Mouse (Mus musculus): ENCODE measurements around the gene Eef2.
A peak's percentile ranks its signal among the peaks of the same experiment; 100 is the strongest.
"Not testable (repeated sequence)": the region's sequence is repeated elsewhere in the genome, so short reads cannot be mapped to it uniquely, and the experiment has no call there.

The Eef2 gene

DNA sequence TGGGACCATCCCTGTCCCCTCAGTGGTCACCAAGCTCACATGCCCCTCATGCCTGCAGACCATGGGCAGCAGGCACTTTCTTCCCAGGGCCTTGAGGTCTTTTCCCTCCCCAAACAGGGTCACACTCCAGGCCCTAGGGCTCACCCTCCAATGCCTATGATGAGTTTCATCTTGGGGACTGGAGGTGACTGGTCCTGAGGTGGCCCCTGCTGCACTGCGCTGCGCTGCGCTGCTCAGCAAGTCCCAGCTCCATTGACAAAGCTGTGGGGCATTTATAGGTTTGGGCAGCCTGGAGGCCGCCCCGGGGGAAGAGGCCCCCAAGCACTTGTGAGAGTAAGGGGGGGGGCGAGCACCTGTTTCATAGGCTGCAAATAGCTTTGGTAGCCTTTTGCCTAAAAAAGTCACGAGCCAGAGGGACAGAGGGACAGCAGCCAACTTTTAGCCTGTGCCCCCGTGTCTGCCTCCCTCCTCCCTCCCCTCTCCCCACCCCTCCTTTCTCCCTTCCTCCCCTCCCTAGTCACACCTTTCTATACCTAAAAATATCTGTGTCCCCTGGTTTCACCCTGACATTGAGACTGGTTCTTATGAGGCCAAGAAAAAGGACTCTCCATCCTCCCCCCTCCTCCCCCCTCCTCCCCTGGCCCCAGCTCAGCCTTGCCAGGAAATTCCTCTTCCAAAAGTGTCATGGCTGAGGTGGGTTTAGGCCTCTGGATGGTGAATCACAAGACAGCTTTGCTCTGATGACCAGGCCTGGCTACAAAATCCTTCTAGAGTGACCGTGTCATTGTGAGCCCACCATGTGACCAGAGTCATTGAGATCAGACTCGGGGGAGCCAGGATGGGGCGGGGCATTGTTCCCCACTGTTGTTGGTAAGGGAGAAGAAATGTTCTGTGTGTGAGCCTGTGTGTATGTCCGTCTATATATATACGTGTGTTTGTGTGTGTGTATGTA is 25.7 kb downstream of the Eef2 start, which contains the start of gene Nmrk2:
TSS of gene Nmrk2 (minus strand) at position 245 of the 952 bp plus-strand sequence.
- DNase-seq (ENCODE audit: low spot score), result peak; percentile 31

DNA sequence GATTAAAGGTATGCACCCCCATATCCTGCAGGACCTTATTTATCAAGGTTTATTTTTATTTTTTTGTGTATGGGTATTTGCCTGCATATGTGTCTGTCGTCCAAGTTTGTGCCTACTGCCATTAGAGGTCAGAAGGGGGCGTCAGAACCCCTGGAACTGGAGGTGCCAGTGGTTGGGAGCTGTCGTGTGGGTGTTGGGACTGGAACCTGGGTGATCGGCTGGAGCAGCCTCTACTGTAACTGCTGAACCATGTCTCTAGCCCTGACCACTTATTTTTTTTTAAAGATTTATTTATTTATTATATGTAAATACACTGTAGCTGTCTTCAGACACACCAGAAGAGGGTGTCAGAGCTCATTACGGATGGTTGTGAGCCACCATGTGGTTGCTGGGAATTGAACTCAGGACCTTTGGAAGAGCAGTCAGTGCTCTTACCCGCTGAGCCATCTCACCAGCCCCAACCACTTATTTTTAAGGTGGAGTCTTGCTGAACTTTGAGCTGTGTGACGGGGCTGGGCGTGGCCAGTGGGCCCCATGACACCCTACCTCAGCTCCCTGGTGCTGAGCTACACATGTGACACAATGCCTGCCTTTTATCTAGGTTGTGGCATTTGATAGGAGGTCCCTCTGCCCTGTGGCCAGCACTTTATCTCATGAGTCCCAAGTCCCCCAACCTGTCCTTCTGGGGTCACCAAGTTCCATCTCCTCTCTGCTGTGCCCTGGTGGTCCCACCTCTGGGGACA is 26.7 kb downstream of the Eef2 start:
- DNase-seq (ENCODE audit: low spot score), result no peak

DNA sequence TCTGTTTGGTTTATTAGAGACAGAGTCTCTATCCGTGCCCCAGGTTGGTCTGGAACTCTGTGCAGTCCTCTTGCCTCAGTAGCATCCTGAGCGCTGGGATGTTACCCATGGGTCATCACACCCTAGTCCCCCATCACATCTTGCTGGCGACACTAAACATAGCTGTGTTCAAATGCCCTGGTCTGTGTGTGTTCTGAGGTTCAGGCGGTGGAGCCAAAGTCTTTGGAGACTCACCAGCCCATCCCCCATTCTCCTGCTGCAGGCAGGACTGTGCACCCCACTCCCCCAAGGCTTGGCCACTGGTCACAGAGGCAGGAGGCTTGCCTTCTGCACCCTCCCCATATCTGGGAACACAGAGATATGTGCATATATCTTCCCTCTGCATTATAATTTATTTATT is 27.7 kb downstream of the Eef2 start:
- no peak for DNase-seq (ENCODE audit: low spot score)

DNA sequence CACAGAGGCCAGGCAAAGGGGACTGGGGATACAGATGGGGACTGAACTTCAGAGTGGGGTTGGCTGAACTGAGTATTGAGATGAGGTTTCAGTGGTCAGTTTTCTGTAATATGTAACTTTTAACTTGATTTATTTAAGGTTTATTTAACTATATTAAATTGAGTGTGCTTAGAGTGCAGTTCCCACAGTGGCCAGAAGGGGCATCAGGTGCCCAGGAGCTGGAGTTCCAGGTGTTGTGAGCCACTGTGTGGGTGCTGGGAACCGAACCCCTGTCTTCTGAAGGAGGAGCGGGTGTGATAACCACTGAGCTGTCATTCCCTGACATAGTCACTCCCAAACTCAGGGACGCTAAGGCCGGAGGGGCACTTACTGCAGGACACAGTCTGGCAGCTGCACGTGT is 33.7 kb downstream of the Eef2 start:
- no peak for DNase-seq (ENCODE audit: low spot score)

DNA sequence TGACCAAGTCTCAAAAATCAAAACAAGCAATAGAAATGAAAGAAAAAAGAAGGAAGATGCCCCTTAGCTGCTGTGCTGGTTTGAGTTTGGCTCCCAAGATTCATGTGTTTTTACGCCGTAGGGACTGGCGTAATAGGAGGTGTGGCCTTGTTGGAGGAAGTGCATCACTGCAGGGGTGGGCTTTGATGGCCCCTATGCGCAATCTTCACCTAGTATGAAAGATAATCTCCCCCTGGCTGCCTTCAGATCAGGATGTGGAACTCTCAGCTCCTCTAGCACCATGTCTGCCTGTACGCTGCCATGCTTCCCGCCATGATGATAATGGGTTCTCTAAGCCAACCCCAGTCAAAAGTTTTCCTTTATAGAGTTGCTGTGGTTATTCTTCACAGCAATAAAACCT is 39.8 kb downstream of the Eef2 start:
- DNase-seq (ENCODE audit: low spot score), result no peak

DNA sequence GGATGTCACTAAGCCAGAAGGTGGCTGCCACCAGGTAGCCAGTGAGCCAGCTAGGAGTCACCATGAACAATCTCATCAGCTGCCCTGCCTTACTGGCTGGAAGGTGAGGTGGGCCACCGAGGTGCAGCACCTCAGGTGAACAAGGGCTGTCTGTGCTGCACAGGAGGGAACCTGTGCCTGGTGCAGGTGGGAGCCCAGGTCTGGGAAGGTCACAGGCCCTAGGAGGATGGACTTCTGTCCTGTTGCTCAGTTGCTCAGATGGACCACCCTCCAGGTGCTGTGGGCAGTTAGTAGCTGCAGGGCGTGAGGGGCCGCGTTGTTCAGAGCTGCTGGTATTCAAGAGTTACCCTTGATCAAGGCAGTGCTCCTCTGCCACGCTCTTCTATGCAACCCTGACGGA is 40.4 kb downstream of the Eef2 start:
- DNase-seq (ENCODE audit: low spot score), result no peak

DNA sequence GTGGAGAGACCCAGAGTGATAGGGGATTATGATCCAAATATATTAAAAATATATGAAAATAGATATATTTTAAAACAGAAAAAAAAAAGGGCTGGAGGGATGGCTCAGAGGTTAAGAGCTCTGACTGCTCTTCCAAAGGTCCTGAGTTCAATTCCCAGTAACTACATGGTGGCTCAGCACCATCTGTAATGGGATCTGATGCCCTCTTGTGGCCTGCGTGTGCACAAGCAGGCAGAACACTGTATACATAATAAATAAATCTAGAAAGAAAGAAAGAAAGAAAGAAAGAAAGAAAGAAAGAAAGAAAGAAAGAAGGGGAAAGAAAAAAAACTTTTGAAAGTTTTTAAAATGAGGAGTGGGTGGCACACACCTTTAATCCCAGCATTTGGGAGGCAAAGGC is 40.8 kb downstream of the Eef2 start:
- DNase-seq (ENCODE audit: low spot score), result not testable (repeated sequence)

DNA sequence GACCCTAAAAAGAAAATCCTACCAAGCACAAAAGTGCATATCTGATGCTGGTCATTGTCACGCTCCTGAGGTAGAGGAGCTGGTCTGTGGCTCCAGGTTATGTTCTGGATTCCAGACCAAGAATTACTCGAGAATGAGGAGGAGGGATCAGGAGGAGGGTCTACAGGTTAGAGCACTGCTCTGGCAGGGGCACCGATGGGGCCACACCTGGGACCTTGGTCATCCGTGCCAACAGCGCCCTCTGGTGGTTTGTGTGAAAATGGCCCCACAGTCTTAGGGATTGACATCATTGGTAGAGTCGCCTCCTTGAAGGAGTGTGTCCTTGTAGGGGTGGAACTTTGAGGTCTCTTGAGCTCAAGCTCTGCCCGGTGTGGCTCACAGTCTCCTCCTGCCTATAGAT is 41.5 kb downstream of the Eef2 start:
- DNase-seq (ENCODE audit: low spot score), result peak; percentile 58

DNA sequence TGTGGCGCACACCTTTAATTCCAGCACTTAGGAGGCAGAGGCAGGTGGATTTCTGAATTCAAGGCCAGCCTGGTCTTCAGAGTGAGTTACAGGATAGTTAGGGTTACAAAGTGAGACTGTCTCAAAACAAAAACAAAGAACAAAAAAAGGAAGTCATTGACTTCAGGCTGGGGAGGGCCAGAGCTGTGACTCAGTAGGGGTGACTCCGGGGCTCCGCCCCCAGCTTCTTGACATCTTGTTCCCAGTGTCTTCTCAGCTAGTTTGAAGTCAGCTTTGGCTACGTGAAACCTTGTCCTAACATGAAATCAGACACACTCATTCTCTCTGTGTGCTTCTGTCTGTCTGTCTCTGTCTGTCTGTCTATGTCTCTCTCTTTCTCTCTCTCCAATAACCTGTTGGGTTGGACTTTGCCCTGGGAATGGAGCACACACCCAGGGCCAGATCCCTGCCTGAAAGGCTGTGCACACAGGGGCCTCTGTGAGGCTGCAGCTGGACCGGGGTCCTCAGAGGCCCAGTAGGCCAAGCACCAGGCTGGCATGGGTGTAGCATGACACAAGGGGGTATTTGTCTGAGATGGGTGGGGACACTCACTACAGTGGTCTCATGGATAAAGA is 45.1 kb downstream of the Eef2 start:
- no peak for DNase-seq (ENCODE audit: low spot score)

DNA sequence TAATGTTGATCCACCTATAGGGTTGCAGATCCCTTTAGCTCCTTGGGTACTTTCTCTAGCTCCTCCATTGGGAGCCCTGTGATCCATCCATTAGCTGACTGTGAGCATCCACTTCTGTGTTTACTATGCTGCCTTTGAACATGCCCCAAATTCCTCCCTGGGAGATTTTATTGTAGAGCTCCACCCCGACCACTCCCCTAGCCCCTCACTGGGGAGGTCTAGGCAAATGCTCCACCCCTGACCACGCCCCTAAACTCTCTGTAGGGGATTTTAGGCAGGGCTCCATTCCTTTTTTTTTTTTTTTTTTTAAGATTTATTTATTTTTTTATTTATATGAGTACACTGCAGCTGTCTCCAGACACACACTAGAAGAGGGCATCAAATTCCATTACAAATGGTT is 47.3 kb downstream of the Eef2 start:
- DNase-seq (ENCODE audit: low spot score), result not testable (repeated sequence)

DNA sequence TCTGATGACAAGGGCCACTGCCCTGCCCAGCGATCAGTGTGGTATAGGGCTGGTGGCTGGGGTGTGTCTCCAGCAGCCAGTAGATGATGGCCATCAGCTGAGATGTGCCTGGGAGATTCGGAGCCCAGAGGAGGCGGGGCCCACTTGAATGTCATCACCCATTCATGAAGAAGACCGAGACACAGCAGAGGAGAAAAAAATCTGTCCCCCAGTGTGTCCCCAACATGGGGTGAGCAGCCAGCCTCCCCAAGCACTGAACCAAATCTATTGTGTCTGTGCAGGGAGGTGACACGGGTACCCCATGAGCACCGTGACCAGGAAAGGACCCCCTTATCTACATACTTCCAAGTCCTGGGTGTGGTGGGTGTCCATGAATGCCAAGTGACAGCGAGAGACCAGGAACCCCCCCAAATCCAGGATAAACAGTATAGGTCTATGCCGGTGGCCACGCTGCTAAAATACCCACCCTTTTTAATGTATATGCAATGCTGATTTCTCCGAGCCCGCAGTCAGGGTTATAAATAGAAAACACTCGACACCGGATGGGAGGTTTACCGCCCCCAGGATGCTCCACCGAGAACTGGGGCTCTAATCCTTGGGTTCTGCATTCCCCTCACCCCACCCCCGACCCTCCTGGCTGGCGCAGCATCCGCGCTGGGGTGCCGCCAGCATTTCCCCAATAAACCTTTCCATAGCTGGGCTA is 53.5 kb downstream of the Eef2 start:
- peak; percentile 50 for DNase-seq (ENCODE audit: low spot score)

DNA sequence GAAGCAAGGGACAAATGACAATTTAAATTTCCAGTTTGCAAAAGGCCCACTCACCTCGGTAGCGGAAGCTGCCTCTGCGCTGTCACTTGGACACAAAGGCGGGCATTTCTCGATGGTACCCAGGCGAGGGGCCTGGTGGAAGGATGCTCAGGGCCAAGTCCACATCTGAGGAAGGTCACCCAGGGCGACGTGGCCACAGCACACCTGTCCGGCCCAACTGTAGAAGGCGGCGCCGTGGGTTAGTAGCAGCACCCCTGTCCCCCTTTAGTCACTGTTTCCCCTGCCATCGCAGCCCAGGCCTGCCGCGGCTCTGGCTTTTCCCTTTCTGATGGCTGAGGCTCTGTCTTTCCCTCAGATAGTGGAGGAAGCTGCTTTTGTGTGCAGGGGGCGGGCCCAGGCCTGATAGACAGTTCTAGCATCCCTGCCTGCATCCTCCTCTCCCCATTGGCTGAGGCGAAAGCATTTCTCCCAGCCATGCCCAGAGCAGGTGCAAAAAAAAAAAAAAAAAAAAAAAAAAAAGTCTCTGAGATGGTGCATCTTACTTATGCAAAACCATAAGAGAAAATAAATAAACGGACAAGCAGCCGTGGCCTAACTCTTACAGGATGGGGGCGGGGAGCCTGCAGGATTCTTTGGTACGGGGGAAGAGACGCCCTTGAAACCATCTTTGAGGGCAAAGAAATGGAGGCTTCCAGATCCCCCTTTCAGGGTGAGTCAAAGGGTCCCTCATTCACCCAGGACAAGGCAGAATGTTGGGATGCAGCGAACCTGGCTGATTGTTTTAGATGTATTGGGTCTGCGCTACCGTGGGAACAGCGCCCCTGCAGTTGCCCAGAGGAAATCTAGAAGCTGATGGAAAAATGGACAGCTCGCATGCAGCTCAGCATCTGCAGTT is 54.3 kb downstream of the Eef2 start, which contains the start of gene Atcay:
TSS of gene Atcay (minus strand) at position 396 of the 895 bp plus-strand sequence.
- DNase-seq (ENCODE audit: low spot score), result peak; percentile 90

DNA sequence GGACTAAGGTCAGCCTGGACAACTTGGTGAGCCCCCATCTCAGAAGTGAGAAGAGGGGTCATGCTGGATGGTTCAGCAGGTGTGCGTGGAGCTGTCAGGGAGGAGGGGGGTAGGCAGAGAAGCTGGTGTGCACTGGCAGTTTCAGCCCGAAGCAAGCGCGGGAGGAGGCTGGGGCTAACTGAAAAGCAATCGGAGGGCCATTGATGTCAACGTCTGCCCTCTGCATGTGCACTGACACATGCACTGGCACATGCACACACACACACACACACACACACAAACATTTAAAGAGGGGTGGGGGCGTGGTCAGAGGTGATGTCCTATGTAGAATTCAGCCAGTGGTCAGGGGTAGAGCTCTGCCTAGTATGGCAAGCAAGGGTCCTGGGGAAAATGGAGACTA is 55.0 kb downstream of the Eef2 start:
- DNase-seq (ENCODE audit: low spot score), result no peak
